Mouse (Mus musculus) bone marrow macrophage, adult 2 months (primary cell): ENCODE results near the gene Zbtb39. TPM values are rescaled to one million over a fixed set of nuclear protein-coding genes. Genes with fewer than 3 reads are reported as not detected.

Experiments
- H3K27ac ChIP-seq: 2 replicates; pipeline ENCODE4 v1.5.1; 2012; ENCODE audit warnings: low read depth, low read length; ENCODE audit not compliant: insufficient read depth
- H3K4me1 ChIP-seq: 2 replicates; pipeline ENCODE4 v1.6.1; 2012; ENCODE audit warnings: low read length; ENCODE audit not compliant: control insufficient read depth, insufficient read depth
- H3K4me3 ChIP-seq: 2 replicates; pipeline ENCODE4 v1.5.1; 2012; ENCODE audit warnings: mild to moderate bottlenecking, low read length, moderate library complexity; ENCODE audit not compliant: insufficient read depth
- CTCF ChIP-seq: IDR thresholded peaks from 2 replicates; pipeline ENCODE4 v1.5.1; 2012; ENCODE audit warnings: low read depth, mild to moderate bottlenecking, low read length, moderate library complexity
- POLR2A ChIP-seq: IDR thresholded peaks from 2 replicates; pipeline ENCODE4 v1.6.1; 2012; ENCODE audit warnings: mild to moderate bottlenecking, low read depth, low read length, borderline replicate concordance
- polyA plus RNA-seq: library from polyadenylated mRNA; stranded (reverse); fragments of >200 nt; gene quantifications from 2 replicates; pipeline ENCODE4 v1.2.4, GENCODE M21; 2012; ENCODE audit not compliant: missing spikeins, insufficient read depth, insufficient read length

Zbtb39 gene
- polyA plus RNA-seq, 1 experiment: 4.6 TPM

DNA sequence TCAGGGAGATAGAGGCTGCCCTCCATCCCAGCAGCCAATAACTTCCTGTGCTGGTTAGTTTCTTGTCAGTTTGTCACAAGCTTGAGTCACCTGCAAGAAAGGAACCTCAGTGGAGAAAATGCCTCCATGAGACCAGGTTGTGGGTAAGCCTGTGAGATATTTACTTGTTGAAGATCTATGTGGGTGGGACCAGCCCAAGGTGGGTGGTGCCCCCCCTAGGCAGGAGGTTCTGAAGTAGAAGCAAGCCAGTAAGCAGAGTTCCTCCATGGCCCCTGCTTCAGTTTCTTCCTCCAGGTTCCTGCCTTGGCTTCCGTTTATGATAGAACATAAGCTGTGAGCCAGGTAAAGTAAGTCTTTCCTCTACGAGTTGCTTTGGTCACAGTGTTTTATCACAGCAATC, 3.1 kb upstream of the Zbtb39 start:
- H3K4me3 ChIP-seq: no peak overlapping the region
- TF ChIP-seq POLR2A: no peak
- TF ChIP-seq CTCF: no peak
- H3K27ac ChIP-seq: no peak overlapping the region
- H3K4me1 ChIP-seq: peaks cover 22% of the 10 kb centered on the region

GRCm38 (mm10) chr10:127736916-127737315, 2.4 kb upstream of the Zbtb39 start:
- H3K27ac ChIP-seq: peak overlapping the region; percentile 68
- H3K4me3 ChIP-seq: no peak overlapping the region
- no peak for TF ChIP-seq POLR2A
- TF ChIP-seq CTCF: no peak
- H3K4me1 ChIP-seq: peaks cover 19% of the 10 kb centered on the region

- no peak overlapping the region for H3K4me3 ChIP-seq
- TF ChIP-seq POLR2A (no peak), CTCF (0 out of 2 replicates have a peak, but pooled peaks have one; percentile 2)
- H3K27ac ChIP-seq: peak overlapping the region; percentile 68
- peaks cover 19% of the 10 kb centered on the region for H3K4me1 ChIP-seq
Observed at GRCm38 (mm10) chr10:127737552-127737951, 1.8 kb upstream of the Zbtb39 start.

DNA sequence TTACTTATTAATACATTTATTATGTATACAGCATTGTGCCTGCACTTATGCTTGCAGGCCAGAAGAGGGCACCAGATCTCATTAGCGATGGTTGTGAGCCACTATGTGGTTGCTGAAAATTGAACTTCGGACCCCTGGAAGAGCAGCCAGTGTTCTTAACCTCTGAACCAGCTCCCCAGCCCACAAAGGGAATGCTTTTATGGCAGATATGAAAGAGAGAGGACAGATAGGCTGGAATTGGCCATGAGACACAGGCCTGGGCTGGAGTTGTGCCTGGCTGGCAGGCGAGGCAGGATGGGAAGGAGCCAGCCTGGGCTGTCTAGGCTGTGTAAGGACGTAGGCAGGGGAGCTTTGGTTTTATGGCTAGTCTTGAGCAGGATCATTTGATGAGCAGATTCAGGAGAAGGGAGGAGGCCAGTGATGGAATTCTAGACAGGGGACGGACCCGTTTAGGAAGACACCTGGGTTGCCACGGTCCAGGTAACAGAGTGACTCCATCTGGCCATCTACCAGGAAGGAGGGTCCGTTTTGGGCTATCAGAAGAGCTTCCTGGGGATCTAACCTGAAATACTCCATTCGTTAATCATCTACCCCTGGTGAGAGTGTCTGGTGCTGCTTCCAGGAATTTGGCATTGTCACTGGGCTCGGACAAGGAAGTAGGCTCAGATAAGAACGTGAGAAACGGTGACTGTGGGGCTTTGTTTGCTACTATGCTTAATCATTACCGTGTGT, 1.0 kb upstream of the Zbtb39 start:
- TF ChIP-seq CTCF (peak; percentile 32; the same call in 1 of the 2 replicates), POLR2A (no peak)
- Histone ChIP-seq H3K27ac (no peak overlapping the region), H3K4me1 (peaks cover 19% of the 10 kb centered on the region), H3K4me3 (no peak overlapping the region)

DNA sequence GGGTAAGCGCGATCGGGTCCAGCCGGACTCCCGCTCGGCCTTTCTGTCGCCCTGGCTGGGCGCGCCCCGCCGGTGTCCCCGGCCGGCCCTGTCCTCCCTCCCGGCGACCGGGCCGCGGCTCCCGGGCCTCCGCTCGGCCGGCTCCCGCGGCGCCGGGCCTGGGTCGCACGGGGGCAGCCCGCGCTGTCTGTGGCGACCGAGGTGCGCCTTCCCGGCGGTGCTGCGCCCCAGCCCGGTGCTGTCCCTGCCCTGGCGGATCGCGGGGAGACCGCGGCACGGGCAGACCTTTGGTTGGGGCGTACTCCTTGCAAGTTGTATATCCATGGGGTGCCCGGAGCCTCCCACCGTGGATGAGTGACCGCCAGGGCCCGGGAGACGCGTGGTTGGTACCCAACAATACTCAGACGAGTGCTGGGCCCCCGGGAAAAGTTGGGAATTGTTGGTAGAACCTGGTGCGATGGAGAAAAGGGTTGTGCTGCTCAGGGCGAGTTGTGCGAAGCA, 373 bp downstream of the Zbtb39 start:
- H3K4me1 ChIP-seq: peaks cover 19% of the 10 kb centered on the region
- H3K4me3 ChIP-seq: peak overlapping the region; percentile 94
- H3K27ac ChIP-seq: no peak overlapping the region
- TF ChIP-seq POLR2A: no peak
- TF ChIP-seq CTCF: no peak

GRCm38 (mm10) chr10:127744661-127745060, 5.3 kb downstream of the Zbtb39 start:
- TF ChIP-seq POLR2A (no peak), CTCF (peak; percentile 91)
- H3K4me1 ChIP-seq: peaks cover 6% of the 10 kb centered on the region
- H3K4me3 ChIP-seq: no peak overlapping the region
- no peak overlapping the region for H3K27ac ChIP-seq

DNA sequence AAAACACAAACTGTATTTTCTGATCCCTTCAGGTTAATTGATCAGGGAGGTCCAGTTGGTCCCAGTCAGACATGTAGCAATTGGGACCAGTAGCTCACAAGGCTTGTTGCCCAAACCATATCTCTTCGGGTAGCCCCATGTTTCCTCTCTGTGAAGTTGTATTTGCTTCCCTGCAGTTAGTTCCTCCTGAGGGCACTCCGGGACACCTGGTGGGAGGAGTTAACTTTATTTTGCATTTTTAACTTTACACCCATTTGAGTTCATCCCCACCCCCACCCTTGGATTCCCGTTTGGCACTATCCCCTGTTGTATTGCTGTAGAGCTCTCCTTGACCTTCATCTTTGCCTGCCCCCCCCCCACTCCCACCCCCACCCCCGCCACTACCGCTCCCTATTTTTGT, 6.5 kb downstream of the Zbtb39 start:
- no peak overlapping the region for H3K4me3 ChIP-seq
- peaks cover 4% of the 10 kb centered on the region for H3K4me1 ChIP-seq
- TF ChIP-seq POLR2A (no peak), CTCF (no peak)
- no peak overlapping the region for H3K27ac ChIP-seq

- Histone ChIP-seq H3K4me3 (no peak overlapping the region), H3K27ac (no peak overlapping the region), H3K4me1 (peaks cover 4% of the 10 kb centered on the region)
- TF ChIP-seq POLR2A (no peak), CTCF (no peak)
Observed at GRCm38 (mm10) chr10:127747254-127747653, 7.9 kb downstream of the Zbtb39 start.

GRCm38 (mm10) chr10:127748847-127749612, 9.7 kb downstream of the Zbtb39 start:
- H3K27ac ChIP-seq: no peak overlapping the region
- H3K4me3 ChIP-seq: no peak overlapping the region
- TF ChIP-seq POLR2A: no peak
- TF ChIP-seq CTCF: no peak
- H3K4me1 ChIP-seq: peaks cover 4% of the 10 kb centered on the region
